Mouse (Mus musculus) urinary bladder, adult 18-20 months (tissue): ENCODE data around the gene Sncg.

Experiments
- DNase-seq, 2 experiments: peaks; one replicate each; pipeline ENCODE4 v3.0.0; 2022; ENCODE audit warnings: low spot score in 2 of 2, mixed read lengths in 2 of 2

The Sncg gene

DNA sequence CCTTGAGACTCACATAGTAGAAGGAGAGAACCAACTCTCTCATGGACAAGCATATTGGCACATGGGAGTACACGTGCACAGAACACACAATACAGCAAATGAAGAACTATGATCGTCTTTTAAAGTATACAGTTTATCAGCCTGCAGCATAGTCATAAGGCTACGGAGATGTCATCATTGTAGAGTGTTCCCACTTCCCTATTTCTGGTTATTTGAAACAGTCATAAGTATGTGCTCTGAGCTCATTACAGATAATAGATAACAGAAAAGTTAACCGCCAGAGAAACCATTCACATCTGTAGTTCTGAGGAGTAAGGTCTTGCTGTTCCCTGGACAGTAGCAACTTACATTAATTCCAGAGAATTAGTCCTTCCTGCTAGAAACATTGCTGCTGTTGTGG is 31.5 kb downstream of the Sncg start:
- DNase-seq = no peak

DNA sequence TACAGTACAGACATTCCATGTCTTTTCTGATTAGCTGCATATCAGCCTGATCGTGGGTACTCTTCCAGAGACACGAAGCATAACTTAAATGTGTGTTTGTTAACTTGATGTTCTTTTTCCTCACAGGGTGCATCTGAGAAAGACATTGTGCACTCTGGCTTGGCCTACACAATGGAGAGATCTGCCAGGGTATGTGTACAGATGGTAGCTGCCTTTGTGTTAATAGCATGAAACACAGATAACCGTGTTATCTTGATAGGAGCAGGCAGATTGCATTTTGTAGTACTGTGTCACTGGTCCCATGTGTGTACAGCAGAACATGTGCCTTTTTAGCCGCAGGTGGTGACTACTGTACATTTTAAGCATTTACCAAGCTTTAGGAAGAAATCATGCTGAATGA is 32.6 kb downstream of the Sncg start:
- DNase-seq = no peak

DNA sequence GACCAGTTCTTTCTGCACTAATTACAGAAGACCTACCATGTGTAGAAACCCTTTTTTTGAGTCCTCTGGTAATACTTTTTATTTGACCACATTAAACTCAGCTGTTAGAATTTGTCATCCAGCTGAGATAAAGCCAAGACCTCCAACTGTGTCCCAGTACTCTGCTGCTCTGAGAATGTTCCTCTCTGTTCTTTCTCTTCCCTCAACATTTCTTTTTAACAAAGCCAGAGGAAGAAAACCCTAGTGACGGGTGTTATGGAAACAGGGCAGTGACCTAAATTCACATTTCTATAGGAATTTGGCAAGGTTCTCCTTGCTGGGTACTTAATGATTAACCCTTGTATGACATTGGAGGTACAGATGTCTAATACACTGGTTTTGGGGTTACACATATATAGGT is 35.1 kb downstream of the Sncg start:
- no peak for DNase-seq

DNA sequence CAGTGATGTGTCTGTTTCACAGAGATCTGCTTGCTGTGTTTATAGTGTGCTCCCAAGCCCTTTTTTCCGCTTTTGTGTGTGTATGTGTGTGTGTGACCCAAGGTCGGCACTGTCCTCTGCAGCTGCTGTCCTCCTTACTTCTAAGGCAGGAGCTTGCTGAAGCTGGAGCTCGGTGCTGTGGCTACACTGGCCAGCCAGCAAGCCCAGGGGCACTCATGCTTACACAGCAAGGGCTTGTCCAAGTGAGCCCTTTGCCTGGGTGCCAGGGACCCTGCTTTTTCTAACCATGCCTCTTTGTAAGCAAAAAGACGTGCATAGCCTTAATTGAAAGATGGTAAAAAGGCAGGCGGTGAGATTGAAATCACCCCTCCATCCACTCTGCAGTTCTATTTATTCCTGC is 42.1 kb downstream of the Sncg start:
- no peak for DNase-seq

DNA sequence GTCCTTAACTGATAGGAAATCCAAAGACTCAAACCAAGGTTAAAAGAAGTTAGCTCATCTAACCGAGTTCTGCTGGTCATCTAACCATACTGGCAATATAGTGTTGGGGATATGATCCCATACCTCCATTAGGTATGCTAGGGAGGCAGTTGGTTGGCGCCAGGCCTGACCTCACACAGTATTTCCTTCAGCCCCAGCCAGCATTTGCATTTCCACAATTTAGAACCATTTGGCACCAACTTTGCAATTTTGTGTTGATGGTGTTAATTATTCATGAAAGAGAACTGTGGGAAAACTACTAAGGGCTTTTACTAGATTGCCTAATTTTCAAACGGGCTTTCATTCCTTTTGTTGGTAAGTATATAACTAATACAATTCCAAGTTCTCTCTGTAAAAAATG is 42.7 kb downstream of the Sncg start:
- no peak for DNase-seq

DNA sequence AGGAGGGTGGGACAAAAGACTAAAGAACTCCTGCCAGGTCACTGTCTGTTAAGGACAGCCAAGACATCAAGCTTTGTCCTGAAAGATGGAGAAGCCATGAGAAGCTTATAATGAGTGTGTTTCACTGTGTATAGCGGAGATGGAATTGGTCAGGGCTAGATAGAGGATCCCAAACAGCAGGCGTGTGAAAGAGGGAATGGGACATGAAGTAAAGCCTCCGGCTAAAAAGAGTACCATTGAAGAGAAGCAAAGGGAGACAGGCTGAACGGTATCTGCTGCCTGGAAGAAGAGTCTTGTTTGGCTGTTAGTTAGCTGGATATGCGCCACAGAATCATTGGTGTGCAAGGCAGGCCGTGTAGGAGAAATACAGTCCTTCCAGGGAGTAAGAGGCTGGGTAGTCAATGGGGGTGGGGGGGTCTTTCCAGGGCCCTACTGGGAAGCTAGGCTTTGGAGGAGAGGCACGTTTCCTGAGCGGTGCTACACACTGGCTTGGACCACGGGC is 43.9 kb downstream of the Sncg start:
- DNase-seq = no peak

DNA sequence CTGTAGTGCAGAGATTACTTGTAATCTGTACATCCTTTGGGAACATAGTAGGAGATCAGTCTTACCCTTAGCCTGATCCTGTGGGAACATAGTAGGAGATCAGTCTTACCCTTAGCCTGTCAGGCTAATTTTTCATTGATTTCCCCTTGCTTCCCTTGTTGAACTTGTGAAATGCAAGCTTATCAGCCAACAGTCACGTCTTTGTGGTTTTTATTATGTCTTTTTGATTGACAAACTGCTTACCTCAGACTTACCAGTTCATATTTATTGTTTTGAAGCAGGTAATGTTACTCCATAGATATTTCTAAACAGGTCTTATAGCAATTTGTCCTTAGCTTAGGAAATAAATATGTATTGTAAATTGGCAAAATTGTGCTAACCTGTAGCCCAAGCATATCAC is 47.0 kb downstream of the Sncg start:
- DNase-seq = no peak

- DNase-seq = no peak
Measured at GRCm38 (mm10) chr14:34326606-34327005, 48.0 kb downstream of the Sncg start.

GRCm38 (mm10) chr14:34323576-34324085 is 51.0 kb downstream of the Sncg start:
- no peak for DNase-seq
